Mouse (Mus musculus) forebrain, embryonic 16.5 days (tissue): ENCODE data around the gene Scgb1b17. TPM values are rescaled to one million over a fixed set of nuclear protein-coding genes. Genes with fewer than 3 reads are reported as not detected.
"Not testable (repeated sequence)": the region's sequence is repeated elsewhere in the genome, so short reads cannot be mapped to it uniquely, and the experiment has no call there.

Experiments used
- ATAC-seq: fragments of 200-750 bp; cut with Nextera tagmentation; 2 replicates; pipeline ENCODE4 v1.8.0; 2017; ENCODE audit warnings: mild to moderate bottlenecking, moderate library complexity
- H3K27ac ChIP-seq: fragments of 300-500 bp; sonication (generic); 2 replicates; pipeline ENCODE4 v1.5.1; 2014; ENCODE audit warnings: low read length, control low read depth
- H3K27me3 ChIP-seq: fragments of 300-500 bp; sonication (generic); replicated peaks from 2 replicates; pipeline ENCODE4 v1.6.1; 2014; ENCODE audit warnings: low read length; ENCODE audit not compliant: control insufficient read depth, insufficient read depth
- H3K36me3 ChIP-seq: fragments of 300-500 bp; sonication (generic); 2 replicates; pipeline ENCODE4 v1.6.1; 2014; ENCODE audit not compliant: control insufficient read depth, insufficient read depth
- H3K4me1 ChIP-seq: fragments of 300-500 bp; sonication (generic); replicated peaks from 2 replicates; pipeline ENCODE4 v1.6.1; 2014; ENCODE audit warnings: low read length; ENCODE audit not compliant: control insufficient read depth, insufficient read depth
- H3K4me2 ChIP-seq: fragments of 300-500 bp; sonication (generic); 2 replicates; pipeline ENCODE4 v1.6.1; 2014; ENCODE audit warnings: mild to moderate bottlenecking, low read length, control low read depth
- H3K4me3 ChIP-seq: fragments of 300-500 bp; sonication (generic); replicated peaks from 2 replicates; pipeline ENCODE4 v1.5.1; 2014; ENCODE audit warnings: mild to moderate bottlenecking, low read length, control low read depth
- H3K9ac ChIP-seq: fragments of 300-500 bp; sonication (generic); replicated peaks from 2 replicates; pipeline ENCODE4 v1.6.1; 2014; ENCODE audit warnings: low read depth, low read length, control low read depth
- H3K9me3 ChIP-seq: fragments of 300-500 bp; sonication (generic); 2 replicates; pipeline ENCODE4 v1.6.1; 2016; ENCODE audit warnings: low read length; ENCODE audit not compliant: control insufficient read depth
- polyA plus RNA-seq: library from polyadenylated mRNA; unstranded; fragments of >200 nt; fragmentation: Nextera tagmentation; extraction: Ambion mirVana; gene quantifications from 2 replicates; pipeline ENCODE4 v1.2.1, GENCODE M21; 2015

The Scgb1b17 gene
- not detected in 2 replicates for polyA plus RNA-seq

GRCm38 (mm10) chr7:33063149-33063548 lies at the start of gene Scgb1b17:
TSS of gene Scgb1b17 (plus strand) at chr7:33063449.
- not testable (repeated sequence) for H3K4me2 ChIP-seq, H3K9ac ChIP-seq, H3K4me3 ChIP-seq, ATAC-seq, H3K9me3 ChIP-seq, H3K27me3 ChIP-seq, H3K36me3 ChIP-seq, H3K27ac ChIP-seq, H3K4me1 ChIP-seq

GRCm38 (mm10) chr7:33056461-33056860 lies 6.8 kb upstream of the Scgb1b17 start, which contains the start of gene Scgb2b17:
TSS of gene Scgb2b17 (minus strand) at chr7:33056561.
- not testable (repeated sequence) for H3K9me3 ChIP-seq, H3K4me2 ChIP-seq, H3K4me3 ChIP-seq, H3K27me3 ChIP-seq, H3K9ac ChIP-seq, H3K27ac ChIP-seq, H3K4me1 ChIP-seq, H3K36me3 ChIP-seq, ATAC-seq

Other genes with a start within 250 kb of the Scgb1b17 start
- gene Scgb2b15, start 233.8 kb upstream of the Scgb1b17 start, polyA plus RNA-seq, result not detected in 2 replicates
- not detected in 2 replicates for gene Scgb1b15, start 226.9 kb upstream of the Scgb1b17 start, polyA plus RNA-seq
- gene Scgb2b17, start 6.9 kb upstream of the Scgb1b17 start, polyA plus RNA-seq, result not detected in 2 replicates
- gene Scgb2b18, start 110.4 kb downstream of the Scgb1b17 start, polyA plus RNA-seq, result not detected in 2 replicates
- not detected in 2 replicates for gene Scgb1b18, start 122.1 kb downstream of the Scgb1b17 start, polyA plus RNA-seq
- not detected in 2 replicates for gene Scgb2b19, start 216.9 kb downstream of the Scgb1b17 start, polyA plus RNA-seq
- not detected in 2 replicates for gene Scgb1b19, start 223.8 kb downstream of the Scgb1b17 start, polyA plus RNA-seq